Mouse (Mus musculus) G1E (cell line): ENCODE measurements around the gene Pcca.

ENCODE experiments used
- CTCF ChIP-seq: IDR thresholded peaks from 2 replicates; pipeline ENCODE4 v1.5.1; 2012; ENCODE audit warnings: low read depth, low read length, inconsistent platforms, mixed read lengths
- TAL1 ChIP-seq: conservative IDR thresholded peaks from 2 replicates; pipeline ENCODE4 v1.6.1; 2012; ENCODE audit warnings: low read depth, low read length, inconsistent platforms, mixed read lengths

DNA sequence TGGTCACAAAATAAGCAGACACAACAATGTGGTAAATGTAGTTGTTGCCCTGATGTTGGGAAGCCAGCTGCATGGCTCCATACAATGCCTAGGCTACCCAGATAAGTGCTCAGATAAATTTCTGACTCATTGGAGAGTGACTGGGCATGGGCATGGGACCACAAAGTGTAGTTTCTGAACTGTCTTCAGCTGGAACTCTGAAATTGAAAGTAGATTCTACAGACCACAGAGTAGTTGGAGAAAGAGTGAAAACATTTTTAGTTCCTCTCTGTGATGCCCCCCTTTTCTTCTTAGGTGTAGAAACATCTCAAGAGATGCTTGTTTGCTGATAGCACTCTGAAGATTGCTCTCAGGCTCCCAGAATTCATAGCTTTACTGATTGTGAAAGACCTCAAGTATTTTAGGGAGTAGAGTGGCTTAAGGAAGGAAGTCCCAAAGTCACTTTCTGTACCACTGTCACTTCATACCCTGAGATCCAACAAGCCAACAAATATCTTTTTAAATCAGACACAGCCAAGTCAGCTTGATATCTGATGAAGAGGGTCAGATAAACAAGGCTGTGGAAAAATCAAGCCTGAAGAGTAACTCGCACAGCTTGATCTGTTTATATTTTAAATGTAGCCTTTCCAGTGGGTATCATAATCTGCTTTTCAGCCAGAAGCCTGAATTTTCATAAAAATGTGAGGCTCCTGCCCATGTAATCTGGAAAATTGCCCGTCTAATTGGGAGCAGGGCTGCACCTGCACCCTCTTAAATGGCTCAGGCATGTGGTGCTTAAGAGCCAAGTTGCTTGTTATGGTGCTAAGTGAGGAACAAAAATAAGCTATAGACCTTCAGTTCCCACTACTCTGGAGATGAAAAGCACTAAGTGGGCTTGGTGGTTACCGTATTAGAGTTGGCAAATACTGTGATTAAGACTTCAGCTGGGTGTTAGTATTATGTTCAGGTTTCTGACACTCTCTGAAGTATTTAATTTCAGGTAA lies 214.0 kb downstream of the Pcca start:
- TF ChIP-seq CTCF (no peak), TAL1 (no peak)
